Mouse (Mus musculus): ENCODE results near the gene Mob2. TPM values are rescaled to one million over a fixed set of nuclear protein-coding genes. Genes with fewer than 3 reads are reported as not detected.

Mob2 gene
- polyA plus RNA-seq, 1 experiment from 2014 or later: 64.3 TPM

DNA sequence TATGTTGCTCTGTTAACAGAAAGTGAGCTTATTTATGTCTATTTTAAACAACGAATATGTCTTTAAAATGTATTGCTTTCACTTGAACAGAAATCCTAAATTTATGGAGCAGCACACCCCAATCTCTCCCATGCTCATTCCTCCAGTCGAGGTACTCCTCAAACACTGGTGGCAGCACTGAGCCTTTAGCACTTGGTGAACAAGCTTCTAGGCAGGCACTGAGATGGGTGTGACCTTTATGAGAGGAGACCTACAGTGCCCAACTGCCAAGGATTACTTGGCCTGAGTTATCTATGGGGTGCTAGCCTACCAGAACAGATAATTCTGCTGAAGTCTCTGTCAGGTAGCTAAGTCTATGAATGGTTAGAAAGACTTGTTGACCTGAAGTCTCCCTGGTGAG lies 41.2 kb downstream of the Mob2 start:
- Histone ChIP-seq H3K4me3 (replicated peaks; ENCODE audit: low read depth, low read length) (no peak overlapping the region), H3K27ac (no peak overlapping the region), H3K27me3 (ENCODE audit: insufficient read depth, low read length) (no peaks in the 10 kb centered on the region), H3K36me3 (ENCODE audit: insufficient read depth, low read length) (no peaks in the 10 kb centered on the region), H3K4me2 (ENCODE audit: low read length) (no peak overlapping the region), H3K9me3 (replicated peaks; ENCODE audit: low read length) (no peaks in the 10 kb centered on the region), H3K9ac (ENCODE audit: low read depth, low read length) (no peak overlapping the region), H3K4me1 (replicated peaks; ENCODE audit: insufficient read depth, low read length) (no peaks in the 10 kb centered on the region)
- peak; percentile 37; the same call in 1 of the 2 replicates for TF ChIP-seq CTCF (IDR thresholded peaks at IDR 0.05; ENCODE audit: low read depth)
- WGBS: 44% methylated on average over 2 of the region's 2 CpGs
- DNase-seq (ENCODE audit: low spot score) (no peak), ATAC-seq (replicated peaks; ENCODE audit: low FRiP score, low read depth) (no peak)

DNA sequence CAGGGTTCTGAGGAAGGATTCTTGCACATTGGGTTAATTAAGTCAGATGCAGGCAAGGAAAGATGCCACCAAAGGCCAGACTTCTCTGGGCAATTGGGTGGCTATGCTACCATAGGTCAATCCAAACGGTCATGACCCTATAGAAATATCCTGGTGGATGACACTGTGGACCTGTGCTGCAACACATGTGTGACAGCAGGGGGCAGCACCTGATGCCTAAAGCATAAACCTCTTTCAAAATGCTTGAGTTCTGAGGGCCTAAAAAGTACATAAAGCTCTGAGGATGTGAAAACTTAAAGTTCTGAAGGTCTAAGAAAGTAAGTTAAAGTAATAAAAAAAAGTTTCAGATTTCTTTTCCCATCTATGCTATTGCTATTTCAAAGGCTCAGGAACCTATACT lies 44.3 kb downstream of the Mob2 start:
- TF ChIP-seq CTCF (IDR thresholded peaks at IDR 0.05; ENCODE audit: low read depth): peak; percentile 82
- no peak for ATAC-seq (replicated peaks; ENCODE audit: low FRiP score, low read depth)
- H3K27ac ChIP-seq: no peak overlapping the region
- peaks cover 12% of the 10 kb centered on the region for H3K36me3 ChIP-seq (ENCODE audit: insufficient read depth, low read length)
- H3K4me3 ChIP-seq (replicated peaks; ENCODE audit: low read depth, low read length): no peak overlapping the region
- no peaks in the 10 kb centered on the region for H3K9me3 ChIP-seq (replicated peaks; ENCODE audit: low read length)
- no peak overlapping the region for H3K4me2 ChIP-seq (ENCODE audit: low read length)
- H3K9ac ChIP-seq (ENCODE audit: low read depth, low read length): no peak overlapping the region
- no peaks in the 10 kb centered on the region for H3K4me1 ChIP-seq (replicated peaks; ENCODE audit: insufficient read depth, low read length)
- DNase-seq (ENCODE audit: low spot score): peak; percentile 65
- WGBS: 66% methylated on average over 1 of the region's 1 CpGs
- no peaks in the 10 kb centered on the region for H3K27me3 ChIP-seq (ENCODE audit: insufficient read depth, low read length)

DNA sequence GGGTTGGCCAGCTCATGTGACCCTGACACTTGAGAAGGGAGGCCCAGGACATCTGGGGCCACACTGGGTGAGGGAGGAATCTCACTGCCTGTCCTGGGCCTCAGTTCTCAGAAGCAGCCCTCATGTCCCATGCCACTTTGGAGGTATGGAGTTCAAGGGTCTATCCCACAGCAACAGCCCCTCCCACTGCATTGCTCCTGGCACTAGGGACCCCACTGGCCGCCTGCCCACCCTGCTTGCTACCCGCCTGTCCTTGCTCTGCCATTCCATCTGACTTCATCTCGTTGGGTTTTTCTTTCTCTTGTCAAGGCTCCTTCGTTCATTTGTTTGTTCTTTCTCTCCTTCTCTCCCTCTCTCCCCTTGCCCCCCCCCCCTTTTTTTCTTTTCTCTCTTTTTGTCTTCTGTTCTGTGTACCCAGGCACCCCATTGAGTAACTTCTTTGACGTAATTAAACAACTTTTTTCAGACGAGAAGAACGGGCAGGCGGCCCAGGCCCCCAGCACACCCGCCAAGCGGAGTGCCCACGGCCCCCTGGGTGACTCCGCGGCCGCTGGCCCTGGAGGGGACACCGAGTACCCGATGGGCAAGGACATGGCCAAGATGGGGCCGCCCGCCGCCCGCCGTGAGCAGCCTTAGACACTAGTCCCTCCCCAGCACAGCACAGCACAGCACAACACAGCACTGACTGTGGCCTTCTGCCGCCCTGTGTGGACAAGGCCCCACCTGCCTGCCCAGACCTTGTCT lies 59.1 kb downstream of the Mob2 start:
- Histone ChIP-seq H3K4me2 (ENCODE audit: low read length) (no peak overlapping the region), H3K27ac (no peak overlapping the region), H3K4me1 (replicated peaks; ENCODE audit: insufficient read depth, low read length) (no peaks in the 10 kb centered on the region), H3K9me3 (replicated peaks; ENCODE audit: low read length) (no peaks in the 10 kb centered on the region), H3K9ac (ENCODE audit: low read depth, low read length) (no peak overlapping the region), H3K4me3 (replicated peaks; ENCODE audit: low read depth, low read length) (no peak overlapping the region), H3K27me3 (ENCODE audit: insufficient read depth, low read length) (no peaks in the 10 kb centered on the region), H3K36me3 (ENCODE audit: insufficient read depth, low read length) (0 out of 2 replicates have a peak, but pooled peaks cover 7% of the 10 kb centered on the region)
- ATAC-seq (replicated peaks; ENCODE audit: low FRiP score, low read depth) (no peak), DNase-seq (ENCODE audit: low spot score) (no peak)
- TF ChIP-seq CTCF (IDR thresholded peaks at IDR 0.05; ENCODE audit: low read depth): no peak
- WGBS: 85% methylated on average over 22 of the region's 22 CpGs

DNA sequence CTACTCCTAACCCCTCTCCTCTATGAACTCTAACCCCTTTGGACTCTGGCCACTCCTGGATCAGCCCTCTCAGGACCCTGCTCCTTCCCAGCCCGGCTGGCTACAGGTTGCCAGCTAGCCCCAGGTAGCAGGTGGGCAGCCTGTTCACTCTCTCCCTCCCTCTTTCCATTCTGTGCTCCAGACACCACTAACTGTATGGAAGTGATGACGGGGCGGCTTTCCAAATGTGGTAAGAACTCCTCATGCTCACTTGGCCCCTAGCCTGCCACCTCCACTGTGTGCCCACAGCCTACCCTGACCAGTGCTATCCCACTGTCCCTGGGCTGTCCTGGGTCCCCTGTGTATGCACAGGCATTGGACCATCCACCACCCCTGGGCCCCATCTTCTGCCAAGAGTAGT lies 60.2 kb downstream of the Mob2 start:
- TF ChIP-seq CTCF (IDR thresholded peaks at IDR 0.05; ENCODE audit: low read depth): no peak
- no peak for ATAC-seq (replicated peaks; ENCODE audit: low FRiP score, low read depth)
- WGBS: 91% methylated on average over 3 of the region's 3 CpGs
- no peaks in the 10 kb centered on the region for H3K9me3 ChIP-seq (replicated peaks; ENCODE audit: low read length)
- DNase-seq (ENCODE audit: low spot score): no peak
- H3K4me2 ChIP-seq (ENCODE audit: low read length): no peak overlapping the region
- no peak overlapping the region for H3K27ac ChIP-seq
- no peaks in the 10 kb centered on the region for H3K4me1 ChIP-seq (replicated peaks; ENCODE audit: insufficient read depth, low read length)
- no peak overlapping the region for H3K9ac ChIP-seq (ENCODE audit: low read depth, low read length)
- no peak overlapping the region for H3K4me3 ChIP-seq (replicated peaks; ENCODE audit: low read depth, low read length)
- H3K27me3 ChIP-seq (ENCODE audit: insufficient read depth, low read length): no peaks in the 10 kb centered on the region
- H3K36me3 ChIP-seq (ENCODE audit: insufficient read depth, low read length): 0 out of 2 replicates have a peak, but pooled peaks cover 3% of the 10 kb centered on the region

DNA sequence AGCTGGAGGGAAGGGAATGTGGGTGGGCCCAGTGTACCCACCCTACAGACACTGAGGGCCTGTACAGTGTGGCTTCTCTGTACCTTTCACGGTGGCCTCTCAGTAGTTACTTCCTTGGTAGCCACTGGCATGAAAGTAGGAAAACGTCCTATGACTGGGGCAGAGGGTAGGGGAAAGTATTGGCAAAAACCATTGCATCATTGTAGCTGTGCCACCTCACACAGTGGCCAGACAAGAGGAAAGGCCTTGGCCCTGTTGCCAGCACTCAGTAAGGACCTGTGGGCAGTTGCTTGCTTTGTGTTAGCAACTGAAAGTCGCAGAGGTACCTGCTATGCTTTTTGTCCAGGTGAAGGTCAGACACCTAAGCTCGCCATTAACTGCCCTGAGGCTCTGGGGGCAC lies 66.7 kb downstream of the Mob2 start:
- H3K9me3 ChIP-seq (replicated peaks; ENCODE audit: low read length): no peaks in the 10 kb centered on the region
- H3K9ac ChIP-seq (ENCODE audit: low read depth, low read length): no peak overlapping the region
- no peak overlapping the region for H3K4me3 ChIP-seq (replicated peaks; ENCODE audit: low read depth, low read length)
- DNase-seq (ENCODE audit: low spot score): no peak
- no peaks in the 10 kb centered on the region for H3K27me3 ChIP-seq (ENCODE audit: insufficient read depth, low read length)
- no peaks in the 10 kb centered on the region for H3K4me1 ChIP-seq (replicated peaks; ENCODE audit: insufficient read depth, low read length)
- 90% methylated on average over 4 of the region's 4 CpGs for WGBS
- H3K4me2 ChIP-seq (ENCODE audit: low read length): no peak overlapping the region
- no peak for ATAC-seq (replicated peaks; ENCODE audit: low FRiP score, low read depth)
- H3K36me3 ChIP-seq (ENCODE audit: insufficient read depth, low read length): no peaks in the 10 kb centered on the region
- no peak for TF ChIP-seq CTCF (IDR thresholded peaks at IDR 0.05; ENCODE audit: low read depth)
- H3K27ac ChIP-seq: no peak overlapping the region

DNA sequence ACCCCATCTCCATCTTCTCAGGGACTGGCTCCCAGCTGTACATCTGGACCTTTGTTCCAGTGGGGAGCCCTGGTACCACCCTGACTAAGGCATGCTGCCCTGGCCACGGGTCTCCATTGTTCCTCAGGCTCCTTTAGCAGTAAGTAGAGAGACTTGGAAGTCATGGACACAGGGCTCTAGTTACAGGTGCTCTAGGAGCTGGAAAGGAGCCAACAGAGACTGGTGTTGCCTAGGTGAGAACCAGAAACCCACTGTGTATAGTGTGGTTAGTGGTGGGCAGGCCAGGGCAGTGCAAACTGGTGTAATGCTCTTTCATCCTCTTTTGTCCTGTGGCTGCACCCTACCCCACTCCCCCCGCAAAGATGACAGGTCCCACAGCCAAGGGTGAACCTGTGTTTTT lies 69.7 kb downstream of the Mob2 start:
- H3K27ac ChIP-seq: no peak overlapping the region
- 75% methylated on average over 2 of the region's 2 CpGs for WGBS
- no peaks in the 10 kb centered on the region for H3K27me3 ChIP-seq (ENCODE audit: insufficient read depth, low read length)
- H3K4me1 ChIP-seq (replicated peaks; ENCODE audit: insufficient read depth, low read length): no peaks in the 10 kb centered on the region
- no peaks in the 10 kb centered on the region for H3K36me3 ChIP-seq (ENCODE audit: insufficient read depth, low read length)
- H3K4me2 ChIP-seq (ENCODE audit: low read length): no peak overlapping the region
- H3K4me3 ChIP-seq (replicated peaks; ENCODE audit: low read depth, low read length): no peak overlapping the region
- TF ChIP-seq CTCF (IDR thresholded peaks at IDR 0.05; ENCODE audit: low read depth): no peak
- no peak for DNase-seq (ENCODE audit: low spot score)
- H3K9ac ChIP-seq (ENCODE audit: low read depth, low read length): no peak overlapping the region
- H3K9me3 ChIP-seq (replicated peaks; ENCODE audit: low read length): no peaks in the 10 kb centered on the region
- no peak for ATAC-seq (replicated peaks; ENCODE audit: low FRiP score, low read depth)
